Mouse (Mus musculus): Measurements from ENCODE around the gene Vps4b.

- TF ChIP-seq POLR2A (IDR thresholded peaks at IDR 0.05; ENCODE audit: insufficient read depth, low read depth, low read length) = no peak
- TF ChIP-seq CTCF (IDR thresholded peaks at IDR 0.05) = no peak
Observed at GRCm38 (mm10) chr1:106815265-106815664, 18.7 kb upstream of the Vps4b start.

Measured in heart, adult 2 months (tissue).